Mouse (Mus musculus) limb, embryonic 11.5 days (tissue): Measurements from ENCODE around the gene Tpx2. TPM values are rescaled to one million over a fixed set of nuclear protein-coding genes. Genes with fewer than 3 reads are reported as not detected.

Experiments used
- ATAC-seq: fragments of 200-750 bp; cut with Nextera tagmentation; 2 replicates; pipeline ENCODE4 v1.8.0; 2017; ENCODE audit warnings: low read depth; ENCODE audit not compliant: insufficient number of reproducible peaks, low FRiP score, low TSS enrichment
- DNase-seq: peaks from one replicate; pipeline ENCODE4 v3.0.0-alpha.2; 2015; ENCODE audit warnings: low spot score
- H3K27ac ChIP-seq: fragments of 300-500 bp; sonication (generic); replicated peaks from 2 replicates; pipeline ENCODE4 v1.5.1; 2014; ENCODE audit warnings: low read depth, mild to moderate bottlenecking, low read length
- H3K27me3 ChIP-seq: fragments of 300-500 bp; sonication (generic); 2 replicates; pipeline ENCODE4 v1.6.1; 2014; ENCODE audit warnings: mild to moderate bottlenecking, low read length, mixed read lengths; ENCODE audit not compliant: control insufficient read depth, insufficient read depth
- H3K36me3 ChIP-seq: fragments of 300-500 bp; sonication (generic); 2 replicates; pipeline ENCODE4 v1.6.1; 2014; ENCODE audit warnings: mild to moderate bottlenecking, low read length, moderate library complexity, mixed read lengths; ENCODE audit not compliant: control insufficient read depth, insufficient read depth
- H3K4me1 ChIP-seq: fragments of 300-500 bp; sonication (generic); 2 replicates; pipeline ENCODE4 v1.6.1; 2014; ENCODE audit warnings: low read length, mixed read lengths; ENCODE audit not compliant: control insufficient read depth, insufficient read depth
- H3K4me2 ChIP-seq: fragments of 300-500 bp; sonication (generic); 2 replicates; pipeline ENCODE4 v1.6.1; 2014; ENCODE audit warnings: low read depth, mild to moderate bottlenecking, moderate library complexity; ENCODE audit not compliant: severe bottlenecking
- H3K4me3 ChIP-seq: fragments of 300-500 bp; sonication (generic); 2 replicates; pipeline ENCODE4 v1.5.1; 2014; ENCODE audit warnings: low read depth, low read length
- H3K9ac ChIP-seq: fragments of 300-500 bp; sonication (generic); 2 replicates; pipeline ENCODE4 v1.6.1; 2014; ENCODE audit warnings: mild to moderate bottlenecking, low read length
- H3K9me3 ChIP-seq: fragments of 300-500 bp; sonication (generic); 2 replicates; pipeline ENCODE4 v1.6.1; 2016; ENCODE audit warnings: low read length; ENCODE audit not compliant: control insufficient read depth
- WGBS: fragments of 180-500 bp; shearing (Covaris S2); extraction: QIAGEN DNeasy Blood & Tissue Kit; methylation state at CpG from one replicate; pipeline ENCODE4 v1.1.7; 2014; 5-methylcytosine and 5-hydroxymethylcytosine counted together
- polyA plus RNA-seq: library from polyadenylated mRNA; unstranded; fragments of >200 nt; fragmentation: Nextera tagmentation; extraction: Ambion mirVana; gene quantifications from 2 replicates; pipeline ENCODE4 v1.2.1, GENCODE M21; 2014

The Tpx2 gene
- polyA plus RNA-seq, 1 experiment from 2014 or later = 172 TPM

- Histone ChIP-seq H3K4me3 (no peak overlapping the region), H3K27ac (no peak overlapping the region), H3K4me1 (peaks cover 17% of the 10 kb centered on the region), H3K9me3 (no peaks in the 10 kb centered on the region), H3K9ac (no peak overlapping the region), H3K4me2 (no peak overlapping the region), H3K27me3 (no peaks in the 10 kb centered on the region), H3K36me3 (no peaks in the 10 kb centered on the region)
- 83% methylated on average over 3 of the region's 3 CpGs for WGBS
- DNase-seq (no peak), ATAC-seq (no peak)
Observed at GRCm38 (mm10) chr2:152808178-152808577, 39.6 kb upstream of the Tpx2 start.

DNA sequence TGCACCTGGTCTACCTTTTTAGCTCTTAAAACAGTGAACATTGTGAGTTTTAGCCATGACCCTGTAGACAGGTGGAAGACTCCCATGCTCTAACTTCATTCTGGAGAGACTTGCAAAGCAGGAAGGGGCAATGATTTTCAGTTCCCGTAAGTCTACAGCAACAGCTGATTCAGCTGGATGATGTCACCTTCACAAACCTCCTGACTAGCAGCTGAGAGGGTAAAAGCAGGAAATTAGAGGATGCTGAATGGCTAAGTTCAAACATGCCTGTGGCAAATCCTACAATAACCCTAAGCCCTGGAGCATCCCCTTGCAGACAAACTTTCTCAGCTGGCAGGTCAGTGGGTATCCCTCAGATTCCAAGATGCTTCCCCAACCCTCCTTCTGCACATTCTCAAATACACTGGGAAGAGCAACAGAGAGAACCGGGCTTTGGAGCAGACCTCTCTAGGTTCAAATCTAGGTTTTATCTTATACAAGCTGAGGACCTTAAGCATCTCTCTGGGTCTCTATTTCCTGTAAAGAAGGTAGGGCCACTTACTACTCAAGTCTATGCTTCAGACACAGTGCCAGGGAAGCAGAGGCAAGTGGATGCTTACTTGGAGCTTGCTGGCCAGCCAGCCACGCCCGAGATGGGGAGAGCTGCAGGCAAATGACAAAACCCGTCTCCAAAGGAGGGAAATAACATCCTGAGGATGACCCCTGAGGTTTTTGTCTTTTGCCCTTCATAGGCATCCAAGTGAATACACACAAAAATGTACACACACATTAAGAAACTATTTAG, 37.4 kb upstream of the Tpx2 start:
- ATAC-seq = no peak
- Histone ChIP-seq H3K4me3 (no peak overlapping the region), H3K9me3 (no peaks in the 10 kb centered on the region), H3K9ac (no peak overlapping the region), H3K27me3 (no peaks in the 10 kb centered on the region), H3K4me1 (peaks cover 4% of the 10 kb centered on the region), H3K4me2 (no peak overlapping the region), H3K27ac (no peak overlapping the region), H3K36me3 (no peaks in the 10 kb centered on the region)
- DNase-seq = no peak
- WGBS = 86% methylated on average over 5 of the region's 5 CpGs

DNA sequence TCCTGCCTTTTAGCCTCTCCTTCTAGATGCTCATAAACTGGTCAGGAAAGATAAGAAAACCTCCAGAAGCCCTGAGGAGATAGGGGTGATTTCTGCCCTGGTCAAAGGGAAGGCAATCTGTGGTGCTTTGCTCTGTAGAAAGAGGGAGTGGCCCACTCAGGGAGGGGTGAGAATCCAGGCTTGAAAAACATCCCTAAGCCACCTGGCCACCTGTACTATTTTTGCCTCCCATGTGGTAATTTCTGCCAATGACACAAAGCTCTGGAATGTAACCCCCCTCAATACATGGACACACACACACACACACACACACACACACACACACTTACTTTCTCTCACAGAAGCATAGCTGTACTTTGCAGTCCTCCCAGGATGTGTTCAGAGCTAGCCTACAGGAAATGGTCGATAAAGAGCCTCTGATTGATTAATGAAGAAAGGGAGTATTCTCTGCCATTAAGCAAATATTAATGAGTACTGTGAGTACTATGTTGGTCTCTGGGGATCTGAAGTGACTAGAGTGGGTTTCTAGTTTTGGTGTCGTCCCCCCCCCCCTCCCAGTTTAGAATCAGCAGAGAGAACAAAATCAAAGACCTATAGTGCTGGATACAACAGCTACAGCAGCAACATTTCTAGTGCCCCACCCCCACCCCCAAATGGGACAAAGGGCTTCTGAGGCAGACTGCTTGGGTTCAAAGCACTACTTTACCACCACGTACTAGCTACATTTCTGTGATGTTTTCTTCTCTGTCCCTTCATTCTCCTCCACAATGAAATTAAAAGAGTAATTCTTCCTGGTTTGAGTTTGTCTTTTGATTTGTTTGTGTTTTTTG, 36.2 kb upstream of the Tpx2 start:
- no peak overlapping the region for H3K4me3 ChIP-seq
- WGBS = 52% methylated on average over 3 of the region's 3 CpGs
- no peaks in the 10 kb centered on the region for H3K27me3 ChIP-seq
- no peak overlapping the region for H3K27ac ChIP-seq
- ATAC-seq (no peak), DNase-seq (no peak)
- no peak overlapping the region for H3K4me2 ChIP-seq
- no peaks in the 10 kb centered on the region for H3K4me1 ChIP-seq
- H3K36me3 ChIP-seq = no peaks in the 10 kb centered on the region
- no peaks in the 10 kb centered on the region for H3K9me3 ChIP-seq
- no peak overlapping the region for H3K9ac ChIP-seq

GRCm38 (mm10) chr2:152813232-152813631, 34.5 kb upstream of the Tpx2 start:
- H3K4me1 ChIP-seq = no peaks in the 10 kb centered on the region
- WGBS = 96% methylated on average over 1 of the region's 1 CpGs
- no peaks in the 10 kb centered on the region for H3K9me3 ChIP-seq
- no peak overlapping the region for H3K4me2 ChIP-seq
- no peaks in the 10 kb centered on the region for H3K27me3 ChIP-seq
- no peaks in the 10 kb centered on the region for H3K36me3 ChIP-seq
- DNase-seq = no peak
- no peak overlapping the region for H3K4me3 ChIP-seq
- H3K27ac ChIP-seq = no peak overlapping the region
- ATAC-seq = no peak
- H3K9ac ChIP-seq = no peak overlapping the region

GRCm38 (mm10) chr2:152814213-152814874, 33.4 kb upstream of the Tpx2 start:
- H3K4me3 ChIP-seq = no peak overlapping the region
- H3K4me1 ChIP-seq = no peaks in the 10 kb centered on the region
- H3K9me3 ChIP-seq = no peaks in the 10 kb centered on the region
- no peak overlapping the region for H3K4me2 ChIP-seq
- H3K27ac ChIP-seq = no peak overlapping the region
- H3K36me3 ChIP-seq = no peaks in the 10 kb centered on the region; the same call in 1 of the 2 replicates
- ATAC-seq = no peak
- no peak overlapping the region for H3K9ac ChIP-seq
- no peak for DNase-seq
- no peaks in the 10 kb centered on the region for H3K27me3 ChIP-seq
- 89% methylated on average over 6 of the region's 6 CpGs for WGBS

DNA sequence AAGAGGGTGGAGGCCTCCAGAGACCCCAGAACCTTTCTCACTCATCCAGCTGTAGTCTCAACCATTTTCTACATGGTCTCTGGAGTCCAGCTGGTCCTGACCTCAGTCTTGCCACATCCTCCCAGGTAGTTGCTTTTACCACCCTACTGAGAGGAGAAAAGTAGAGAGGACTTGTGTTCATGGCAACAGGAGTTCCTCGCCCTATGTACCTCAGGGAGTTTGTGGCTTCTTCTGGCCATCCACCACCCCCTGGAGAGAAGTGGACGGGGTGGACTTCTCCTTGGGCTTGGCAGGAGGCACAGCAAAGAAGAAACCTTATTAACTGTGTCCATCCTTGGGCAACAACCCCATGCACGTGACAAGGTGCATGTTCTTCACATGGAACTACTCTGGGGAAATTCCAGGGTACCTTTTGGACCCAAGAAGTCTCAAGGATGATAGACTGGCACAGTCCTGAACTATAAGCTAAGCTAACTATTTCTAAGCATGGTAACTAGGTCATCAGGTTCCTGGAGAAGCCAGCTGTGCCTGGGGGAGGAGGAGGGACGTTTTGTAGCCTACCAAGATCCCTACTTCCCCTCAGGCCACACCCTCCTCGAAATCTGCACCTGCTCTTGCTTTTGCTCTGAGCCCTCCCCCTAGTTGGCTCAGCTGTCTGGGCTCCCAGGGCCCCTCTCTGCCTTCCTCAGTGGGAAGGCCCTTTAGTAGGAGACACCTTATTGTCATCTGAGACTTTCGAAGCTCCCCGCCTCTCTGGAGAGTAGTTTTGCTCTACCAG, 31.7 kb upstream of the Tpx2 start:
- Histone ChIP-seq H3K9me3 (no peaks in the 10 kb centered on the region), H3K4me2 (no peak overlapping the region), H3K27ac (no peak overlapping the region), H3K9ac (no peak overlapping the region), H3K4me1 (peaks cover 6% of the 10 kb centered on the region), H3K4me3 (no peak overlapping the region), H3K36me3 (no peaks in the 10 kb centered on the region; the same call in 1 of the 2 replicates), H3K27me3 (no peaks in the 10 kb centered on the region)
- DNase-seq = no peak
- 69% methylated on average over 7 of the region's 7 CpGs for WGBS
- ATAC-seq = no peak

GRCm38 (mm10) chr2:152816657-152817348, 31.0 kb upstream of the Tpx2 start:
- 84% methylated on average over 3 of the region's 3 CpGs for WGBS
- H3K9ac ChIP-seq = no peak overlapping the region
- H3K4me1 ChIP-seq = peaks cover 14% of the 10 kb centered on the region
- DNase-seq (no peak), ATAC-seq (no peak)
- no peak overlapping the region for H3K4me3 ChIP-seq
- no peaks in the 10 kb centered on the region for H3K9me3 ChIP-seq
- no peak overlapping the region for H3K27ac ChIP-seq
- no peak overlapping the region for H3K4me2 ChIP-seq
- no peaks in the 10 kb centered on the region; the same call in 1 of the 2 replicates for H3K36me3 ChIP-seq
- no peaks in the 10 kb centered on the region for H3K27me3 ChIP-seq
